ENCODE assay signal across 21 mouse cellular contexts in the genomic region with DNA sequence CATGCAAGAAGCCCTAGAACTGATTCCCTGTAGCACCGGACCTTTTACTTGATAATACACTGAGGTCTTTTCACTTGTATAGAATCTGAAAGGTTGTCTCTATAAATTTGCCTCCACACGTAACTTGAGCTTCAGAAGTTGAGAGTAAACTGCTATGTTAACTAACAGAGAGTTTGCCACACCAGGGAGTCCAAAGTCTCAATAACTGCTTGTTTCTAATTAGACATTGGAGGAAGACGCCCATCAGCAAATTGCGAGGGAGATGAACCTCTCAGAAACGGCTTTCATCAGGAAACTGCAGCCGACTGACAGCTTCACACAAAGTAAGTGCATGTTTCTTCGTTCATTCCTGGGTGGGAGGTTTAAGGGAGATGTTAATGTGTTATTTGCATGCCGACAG. TPM values are rescaled to one million over a fixed set of nuclear protein-coding genes. Genes with fewer than 3 reads are reported as not detected.
A peak's percentile ranks its signal among the peaks of the same experiment; 100 is the strongest.
DNase-seq lines count a peak whose midpoint lies in the region; ATAC-seq and TF ChIP-seq lines count a peak whose summit lies in the region.
"Had no signal": no experiment of that assay in that cellular context is flagged by ENCODE, and none has a peak within 500 bp of the region (broad histone marks: within the 10 kb centered on the region; RNA-seq: fewer than 3 reads in every experiment).

No protein-coding gene starts in this region.

- no peaks in the 10 kb centered on the region for H3K27me3 ChIP-seq in kidney, adult 2 months (replicated peaks; ENCODE audit: control insufficient read depth, insufficient read depth, low read length)
- H3K27me3 ChIP-seq in liver, adult 2 months (ENCODE audit: control insufficient read depth, insufficient read depth, low read length), result no peaks in the 10 kb centered on the region
- no peaks in the 10 kb centered on the region for H3K27me3 ChIP-seq in liver, embryonic 12.5 days (replicated peaks)
- no peaks in the 10 kb centered on the region for H3K27me3 ChIP-seq in small intestine, adult 2 months (ENCODE audit: control insufficient read depth, insufficient read depth, low read length)
- H3K27me3 ChIP-seq: CH12.LX; embryonic facial prominence, embryonic 15.5 days; heart, embryonic 12.5 days had no signal

- H3K4me3 ChIP-seq in kidney, adult 2 months (ENCODE audit: insufficient read depth, low read depth, low read length), result no peak overlapping the region
- no peak overlapping the region for H3K4me3 ChIP-seq in liver, adult 2 months (ENCODE audit: insufficient read depth, low read depth, low read length)
- H3K4me3 ChIP-seq in liver, embryonic 12.5 days, result no peak overlapping the region
- H3K4me3 ChIP-seq in small intestine, adult 2 months (ENCODE audit: low read depth, low read length), result peak overlapping the region; percentile 6; the same call in 1 of the 2 replicates
- H3K4me3 ChIP-seq: embryonic facial prominence, embryonic 15.5 days; erythroblast, embryonic 14.5 days; forebrain, embryonic 10.5 days; gastrocnemius, adult 2 months; heart, embryonic 12.5 days; hindbrain, embryonic 10.5 days had no signal

- no peak for ATAC-seq in liver, embryonic 12.5 days

- TF ChIP-seq POLR2A in kidney, adult 2 months (IDR thresholded peaks at IDR 0.05; ENCODE audit: low read depth, low read length), result no peak
- TF ChIP-seq POLR2A in liver, adult 2 months (IDR thresholded peaks at IDR 0.05; ENCODE audit: extremely low read depth, insufficient read depth, low read length), result no peak
- no peak for TF ChIP-seq POLR2A in small intestine, adult 2 months (IDR thresholded peaks at IDR 0.05; ENCODE audit: low read depth, low read length)

- H3K4me2 ChIP-seq in liver, embryonic 12.5 days, result no peak overlapping the region
- H3K4me2 ChIP-seq: embryonic facial prominence, embryonic 15.5 days; heart, embryonic 12.5 days had no signal

- peaks cover 5% of the 10 kb centered on the region; the same call in 1 of the 2 replicates for H3K79me2 ChIP-seq in liver, adult 2 months (ENCODE audit: control insufficient read depth, insufficient read depth, low read length)

- peaks cover 8% of the 10 kb centered on the region; the same call in 1 of the 2 replicates for H3K4me1 ChIP-seq in kidney, adult 2 months (ENCODE audit: control insufficient read depth, insufficient read depth, low read length)
- H3K4me1 ChIP-seq in liver, adult 2 months (ENCODE audit: control insufficient read depth, insufficient read depth, low read length), result peaks cover 20% of the 10 kb centered on the region
- no peaks in the 10 kb centered on the region for H3K4me1 ChIP-seq in liver, embryonic 12.5 days
- peaks cover 16% of the 10 kb centered on the region; the same call in 1 of the 2 replicates for H3K4me1 ChIP-seq in small intestine, adult 2 months (ENCODE audit: control insufficient read depth, insufficient read depth, insufficient read length, low read length)
- H3K4me1 ChIP-seq: embryonic facial prominence, embryonic 15.5 days; heart, embryonic 12.5 days had no signal

- H3K9ac ChIP-seq in liver, adult 2 months (ENCODE audit: low read depth, low read length), result no peak overlapping the region
- H3K9ac ChIP-seq in liver, embryonic 12.5 days, result no peak overlapping the region
- H3K9ac ChIP-seq: embryonic facial prominence, embryonic 15.5 days; heart, embryonic 12.5 days had no signal

- H3K9me3 ChIP-seq in liver, embryonic 12.5 days (replicated peaks), result no peaks in the 10 kb centered on the region
- H3K9me3 ChIP-seq: embryonic facial prominence, embryonic 15.5 days; forebrain, embryonic 10.5 days; heart, embryonic 12.5 days had no signal

- peak overlapping the region; percentile 48; the same call in 1 of the 2 replicates for H3K27ac ChIP-seq in kidney, adult 2 months (ENCODE audit: insufficient read depth, low read depth, low read length)
- peak overlapping the region; percentile 41 for H3K27ac ChIP-seq in liver, adult 2 months (replicated peaks; ENCODE audit: insufficient read depth, low read depth, low read length)
- H3K27ac ChIP-seq in liver, embryonic 12.5 days, result no peak overlapping the region
- H3K27ac ChIP-seq in small intestine, adult 2 months (ENCODE audit: insufficient read depth, low read depth, low read length), result peak overlapping the region; percentile 53; the same call in 1 of the 2 replicates
- H3K27ac ChIP-seq: embryonic facial prominence, embryonic 15.5 days; forebrain, embryonic 10.5 days; gastrocnemius, adult 2 months; hindbrain, embryonic 10.5 days had no signal

- no peaks in the 10 kb centered on the region for H3K36me3 ChIP-seq in kidney, adult 2 months (ENCODE audit: control insufficient read depth, insufficient read depth, low read length)
- peaks cover 38% of the 10 kb centered on the region for H3K36me3 ChIP-seq in liver, adult 2 months (ENCODE audit: control insufficient read depth, insufficient read depth, low read length)
- H3K36me3 ChIP-seq in liver, embryonic 12.5 days, result no peaks in the 10 kb centered on the region
- H3K36me3 ChIP-seq in small intestine, adult 2 months (ENCODE audit: control insufficient read depth, insufficient read depth, low read length), result no peaks in the 10 kb centered on the region; the same call in 1 of the 2 replicates
- H3K36me3 ChIP-seq: embryonic facial prominence, embryonic 15.5 days; forebrain, embryonic 10.5 days; heart, embryonic 12.5 days; hindbrain, embryonic 10.5 days had no signal

- 46% methylated on average over 8 of the region's 8 CpGs for WGBS in kidney, adult 2 months
- 22% methylated on average over 8 of the region's 8 CpGs for WGBS in liver, adult 2 months
- 56% methylated on average over 8 of the region's 8 CpGs for WGBS in liver, embryonic 12.5 days (ENCODE audit: insufficient replicate concordance)
- WGBS in small intestine, adult 2 months, result 28% methylated on average over 8 of the region's 8 CpGs

- no peak for TF ChIP-seq CTCF in kidney, adult 2 months (conservative IDR thresholded peaks at IDR 0.05; ENCODE audit: insufficient read depth, insufficient read length, low read depth, low read length)
- TF ChIP-seq CTCF in liver, adult 2 months (IDR thresholded peaks at IDR 0.05; ENCODE audit: low read depth, low read length), result no peak
- TF ChIP-seq CTCF in small intestine, adult 2 months (IDR thresholded peaks at IDR 0.05; ENCODE audit: extremely low read depth, insufficient read length, insufficient replicate concordance, low read depth, low read length), result no peak

- DNase-seq in kidney, adult 2 months, result peak; percentile 56
- DNase-seq in kidney, adult 11 months, result no peak
- peak; percentile 68 for DNase-seq in liver, adult 2 months (ENCODE audit: extremely low read depth, low read depth, low spot score)
- peak; percentile 8 for DNase-seq in MN1 (ENCODE audit: low spot score)

RNA-seq across cellular contexts. Expression of gene Pbld1, which starts 5.6 kb away (rescaled TPM):
- polyA plus RNA-seq in kidney, adult 2 months (2012; rRNA removed), result 163 and 168 TPM in 2 replicates
- total RNA-seq in liver, adult 2 months (2014; rRNA removed), result 226 and 238 TPM in 2 replicates
- 166 and 174 TPM in 2 replicates for polyA plus RNA-seq in liver, adult 2 months (2012; rRNA removed)
- 1.7 and 2.2 TPM in 2 replicates for polyA plus RNA-seq in liver, embryonic 12.5 days (2016; fragmentation: Nextera tagmentation; extraction: Ambion mirVana)
- polyA plus RNA-seq in small intestine, adult 2 months (2012; rRNA removed), result 4.7 and 6.7 TPM in 2 replicates
- total RNA-seq: common myeloid progenitor, adult 5-6 weeks; granulocyte monocyte progenitor cell, adult 5-6 weeks had no signal
- polyA plus RNA-seq: erythroblast, embryonic 14.5 days had no signal

RNA-seq across cellular contexts. Expression of gene Atoh7, which starts 33.9 kb away (rescaled TPM):
- polyA plus RNA-seq in kidney, adult 2 months (2012; rRNA removed), result 0.19 and 0.28 TPM in 2 replicates
- not detected in 2 replicates for total RNA-seq in liver, adult 2 months (2014; rRNA removed)
- polyA plus RNA-seq in liver, adult 2 months (2012; rRNA removed), result not detected in 2 replicates
- polyA plus RNA-seq in liver, embryonic 12.5 days (2016; fragmentation: Nextera tagmentation; extraction: Ambion mirVana), result not detected in 2 replicates
- polyA plus RNA-seq in small intestine, adult 2 months (2012; rRNA removed), result 0.08 TPM in 1 of 2 replicates, not detected in the other
- total RNA-seq: adrenal gland, adult 8-10 months; adrenal gland, postnatal 4 days; CH12.LX; common myeloid progenitor, adult 5-6 weeks; gastrocnemius, adult 2 months; gastrocnemius, postnatal 25 days; granulocyte monocyte progenitor cell, adult 5-6 weeks; heart, adult 8-10 months; heart, postnatal 25 days had no signal
- polyA plus RNA-seq: erythroblast, embryonic 14.5 days; heart, embryonic 12.5 days; heart, embryonic 16.5 days had no signal

RNA-seq across cellular contexts. Expression of gene Pbld2, which starts 41.4 kb away (rescaled TPM):
- polyA plus RNA-seq in kidney, adult 2 months (2012; rRNA removed), result 22.4 and 25.5 TPM in 2 replicates
- total RNA-seq in liver, adult 2 months (2014; rRNA removed), result 115 and 119 TPM in 2 replicates
- polyA plus RNA-seq in liver, adult 2 months (2012; rRNA removed), result 90.8 and 106 TPM in 2 replicates
- polyA plus RNA-seq in liver, embryonic 12.5 days (2016; fragmentation: Nextera tagmentation; extraction: Ambion mirVana), result 1.2 and 1.4 TPM in 2 replicates
- polyA plus RNA-seq in small intestine, adult 2 months (2012; rRNA removed), result 21.8 and 34.1 TPM in 2 replicates
- total RNA-seq: granulocyte monocyte progenitor cell, adult 5-6 weeks had no signal
- polyA plus RNA-seq: erythroblast, embryonic 14.5 days had no signal

RNA-seq across cellular contexts. Expression of gene Hnrnph3, which starts 41.5 kb away (rescaled TPM):
- 14.7 and 25.0 TPM in 2 replicates for polyA plus RNA-seq in kidney, adult 2 months (2012; rRNA removed)
- 12.9 and 14.4 TPM in 2 replicates for total RNA-seq in liver, adult 2 months (2014; rRNA removed)
- 3.9 and 4.5 TPM in 2 replicates for polyA plus RNA-seq in liver, adult 2 months (2012; rRNA removed)
- polyA plus RNA-seq in liver, embryonic 12.5 days (2016; fragmentation: Nextera tagmentation; extraction: Ambion mirVana), result 37.0 and 43.2 TPM in 2 replicates
- 2.7 and 9.4 TPM in 2 replicates for polyA plus RNA-seq in small intestine, adult 2 months (2012; rRNA removed)

Comparison
In these comparisons a context has a peak if more than half of its experiments do, and no peak if none do; other contexts are left out.
1. RNA of gene Pbld1, which starts 5.6 kb away (polyA plus RNA-seq): 163 to 168 TPM in kidney, adult 2 months and 166 to 174 TPM in liver, adult 2 months; 4.7 to 6.7 TPM in small intestine, adult 2 months and 1.7 to 2.2 TPM in liver, embryonic 12.5 days; every median in the first group is over 10 times any median in the second.